Mouse (Mus musculus) heart, embryonic 15.5 days (tissue): ENCODE measurements around the gene Lmtk3. TPM values are rescaled to one million over a fixed set of nuclear protein-coding genes. Genes with fewer than 3 reads are reported as not detected.

ENCODE experiments used
- ATAC-seq: fragments of 200-750 bp; cut with Nextera tagmentation; replicated peaks from 2 replicates; pipeline ENCODE4 v1.8.0; 2017; ENCODE audit warnings: low read depth, moderate TSS enrichment; ENCODE audit not compliant: insufficient number of reproducible peaks, insufficient read depth, low FRiP score
- H3K27ac ChIP-seq: fragments of 300-500 bp; sonication (generic); 2 replicates; pipeline ENCODE4 v1.5.1; 2015; ENCODE audit warnings: mild to moderate bottlenecking, inconsistent platforms
- H3K27me3 ChIP-seq: fragments of 300-500 bp; sonication (generic); 2 replicates; pipeline ENCODE4 v1.6.1; 2015; ENCODE audit warnings: inconsistent platforms
- H3K36me3 ChIP-seq: fragments of 300-500 bp; sonication (generic); 2 replicates; pipeline ENCODE4 v1.6.1; 2015; ENCODE audit warnings: mild to moderate bottlenecking, inconsistent platforms
- H3K4me1 ChIP-seq: fragments of 300-500 bp; sonication (generic); replicated peaks from 2 replicates; pipeline ENCODE4 v1.6.1; 2015; ENCODE audit warnings: inconsistent platforms
- H3K4me2 ChIP-seq: fragments of 300-500 bp; sonication (generic); 2 replicates; pipeline ENCODE4 v1.6.1; 2015; ENCODE audit warnings: inconsistent platforms, mild to moderate bottlenecking, moderate library complexity
- H3K4me3 ChIP-seq: fragments of 300-500 bp; sonication (generic); 2 replicates; pipeline ENCODE4 v1.5.1; 2015; ENCODE audit warnings: mild to moderate bottlenecking, inconsistent platforms
- H3K9ac ChIP-seq: fragments of 300-500 bp; sonication (generic); 2 replicates; pipeline ENCODE4 v1.6.1; 2015; ENCODE audit warnings: mild to moderate bottlenecking, inconsistent platforms
- H3K9me3 ChIP-seq: fragments of 300-500 bp; sonication (generic); replicated peaks from 2 replicates; pipeline ENCODE4 v1.6.1; 2016; ENCODE audit warnings: inconsistent platforms
- WGBS: fragments of 180-500 bp; shearing (Covaris S2); methylation state at CpG from one replicate; pipeline ENCODE4 v1.1.7; 2015; ENCODE audit warnings: mixed read lengths; 5-methylcytosine and 5-hydroxymethylcytosine counted together
- polyA plus RNA-seq: library from polyadenylated mRNA; unstranded; fragments of >200 nt; fragmentation: Nextera tagmentation; extraction: Ambion mirVana; gene quantifications from 2 replicates; pipeline ENCODE4 v1.2.1, GENCODE M21; 2015

Gene Lmtk3
- polyA plus RNA-seq = 0.53 TPM in 1 of 2 replicates, not detected in the other

DNA sequence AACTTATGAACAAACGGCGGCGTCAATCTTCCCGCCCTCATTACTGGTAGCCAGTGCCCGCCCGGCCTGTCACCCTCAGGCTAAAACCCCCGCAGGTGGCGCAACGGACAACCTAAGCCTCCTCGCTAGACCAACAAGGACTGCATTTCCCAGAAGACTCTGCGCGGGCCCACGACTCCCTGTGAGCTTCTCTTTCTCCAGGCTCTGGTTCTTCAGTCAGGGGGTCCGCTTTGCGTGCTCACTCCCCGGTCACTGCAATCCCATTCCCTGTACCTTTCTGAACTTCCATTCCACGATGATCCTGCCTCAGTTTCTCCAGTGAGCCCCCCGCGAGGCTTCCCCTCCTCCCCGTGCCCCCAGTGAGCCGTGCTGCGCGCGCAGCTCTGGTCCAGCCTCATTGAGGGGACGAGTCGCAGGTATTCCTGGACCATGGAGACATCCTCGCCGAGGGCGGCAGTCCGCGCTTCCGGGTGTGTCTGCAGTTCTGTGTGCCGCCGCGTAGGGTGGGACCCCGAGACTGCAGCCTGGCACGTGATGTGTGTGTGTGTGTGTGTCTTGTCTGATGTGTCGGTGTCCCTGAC, at the start of gene Lmtk3:
Lmtk3 (plus strand) TSS at position 228 of the 581 bp plus-strand sequence.
- Histone ChIP-seq H3K4me1 (peaks cover 33% of the 10 kb centered on the region), H3K4me3 (peak within 1 kb of the TSS; percentile 68), H3K27ac (no peak within 1 kb of the TSS), H3K9me3 (no peaks in the 10 kb centered on the region), H3K4me2 (peak within 1 kb of the TSS; percentile 88), H3K27me3 (peaks cover 69% of the 10 kb centered on the region), H3K36me3 (no peaks in the 10 kb centered on the region), H3K9ac (peak within 1 kb of the TSS; percentile 59)
- under 1% methylated on average over 38 of the region's 38 CpGs for WGBS
- ATAC-seq = peak; percentile 28; the same call in 1 of the 2 replicates

- Histone ChIP-seq H3K4me2 (no peak overlapping the region), H3K36me3 (no peaks in the 10 kb centered on the region), H3K4me1 (0 out of 2 replicates have a peak, but pooled peaks cover 4% of the 10 kb centered on the region), H3K4me3 (no peak overlapping the region), H3K27ac (no peak overlapping the region), H3K9me3 (no peaks in the 10 kb centered on the region), H3K9ac (no peak overlapping the region), H3K27me3 (no peaks in the 10 kb centered on the region)
- ATAC-seq = peak; percentile 82; the same call in 1 of the 2 replicates
- 8% methylated on average over 9 of the region's 9 CpGs for WGBS
These were observed 44.3 kb upstream of the Lmtk3 start for GRCm38 (mm10) chr7:45739162-45739763.

- no peaks in the 10 kb centered on the region for H3K27me3 ChIP-seq
- WGBS = 68% methylated on average over 10 of the region's 10 CpGs
- no peak for ATAC-seq
- H3K9ac ChIP-seq = no peak overlapping the region
- H3K9me3 ChIP-seq = no peaks in the 10 kb centered on the region
- H3K4me3 ChIP-seq = no peak overlapping the region
- H3K27ac ChIP-seq = no peak overlapping the region
- H3K4me1 ChIP-seq = 0 out of 2 replicates have a peak, but pooled peaks cover 4% of the 10 kb centered on the region
- no peak overlapping the region for H3K4me2 ChIP-seq
- no peaks in the 10 kb centered on the region for H3K36me3 ChIP-seq
These were observed 43.7 kb upstream of the Lmtk3 start for GRCm38 (mm10) chr7:45739820-45740219.

GRCm38 (mm10) chr7:45741308-45741707, 42.2 kb upstream of the Lmtk3 start:
- Histone ChIP-seq H3K27me3 (no peaks in the 10 kb centered on the region), H3K27ac (no peak overlapping the region), H3K9ac (no peak overlapping the region), H3K4me2 (peak overlapping the region; percentile 53; the same call in 1 of the 2 replicates), H3K4me1 (0 out of 2 replicates have a peak, but pooled peaks cover 4% of the 10 kb centered on the region), H3K9me3 (no peaks in the 10 kb centered on the region), H3K36me3 (no peaks in the 10 kb centered on the region), H3K4me3 (no peak overlapping the region)
- ATAC-seq = no peak
- 75% methylated on average over 12 of the region's 12 CpGs for WGBS

GRCm38 (mm10) chr7:45741777-45742176, 41.8 kb upstream of the Lmtk3 start:
- Histone ChIP-seq H3K4me1 (0 out of 2 replicates have a peak, but pooled peaks cover 4% of the 10 kb centered on the region), H3K9ac (peak overlapping the region; percentile 1; the same call in 1 of the 2 replicates), H3K9me3 (no peaks in the 10 kb centered on the region), H3K36me3 (no peaks in the 10 kb centered on the region), H3K27me3 (no peaks in the 10 kb centered on the region), H3K4me3 (peak overlapping the region; percentile 31), H3K27ac (no peak overlapping the region), H3K4me2 (peak overlapping the region; percentile 53)
- no peak; the same call in 1 of the 2 replicates for ATAC-seq
- 30% methylated on average over 11 of the region's 11 CpGs for WGBS

- H3K36me3 ChIP-seq = no peaks in the 10 kb centered on the region
- H3K27ac ChIP-seq = no peak overlapping the region
- 34% methylated on average over 19 of the region's 19 CpGs for WGBS
- H3K27me3 ChIP-seq = no peaks in the 10 kb centered on the region
- H3K9me3 ChIP-seq = no peaks in the 10 kb centered on the region
- peak overlapping the region; percentile 31 for H3K4me3 ChIP-seq
- no peak for ATAC-seq
- H3K4me2 ChIP-seq = peak overlapping the region; percentile 53
- H3K9ac ChIP-seq = peak overlapping the region; percentile 1; the same call in 1 of the 2 replicates
- H3K4me1 ChIP-seq = 0 out of 2 replicates have a peak, but pooled peaks cover 4% of the 10 kb centered on the region
These were observed 41.2 kb upstream of the Lmtk3 start for GRCm38 (mm10) chr7:45742338-45742737.

DNA sequence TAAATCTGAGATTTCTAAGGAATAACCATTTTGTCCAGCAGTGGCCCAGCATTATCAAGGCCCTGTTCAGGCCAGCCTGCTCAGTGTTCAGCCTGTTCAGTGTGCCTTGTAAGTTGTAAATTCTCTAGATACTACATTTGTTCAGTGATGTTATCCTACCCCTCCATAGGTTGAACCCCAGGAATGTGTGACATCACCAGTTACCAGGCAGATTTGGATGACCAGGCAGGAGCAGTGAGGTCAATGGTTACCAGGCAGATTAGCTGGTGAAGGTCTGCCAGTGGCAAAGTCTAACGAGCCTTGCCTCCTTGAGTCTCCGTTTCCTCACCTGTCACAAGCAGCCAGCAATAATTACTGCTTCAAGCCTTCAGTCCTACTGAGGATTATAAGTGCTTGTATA, 39.2 kb upstream of the Lmtk3 start:
- Histone ChIP-seq H3K27ac (no peak overlapping the region), H3K4me1 (peaks cover 16% of the 10 kb centered on the region), H3K9ac (no peak overlapping the region), H3K4me2 (no peak overlapping the region), H3K9me3 (no peaks in the 10 kb centered on the region), H3K4me3 (no peak overlapping the region), H3K27me3 (no peaks in the 10 kb centered on the region), H3K36me3 (no peaks in the 10 kb centered on the region)
- no peak for ATAC-seq
- WGBS = 32% methylated on average over 2 of the region's 2 CpGs

GRCm38 (mm10) chr7:45746518-45746917, 37.0 kb upstream of the Lmtk3 start:
- Histone ChIP-seq H3K27ac (no peak overlapping the region), H3K4me2 (no peak overlapping the region), H3K9me3 (no peaks in the 10 kb centered on the region), H3K9ac (no peak overlapping the region), H3K4me1 (peaks cover 20% of the 10 kb centered on the region), H3K4me3 (no peak overlapping the region), H3K36me3 (no peaks in the 10 kb centered on the region), H3K27me3 (no peaks in the 10 kb centered on the region)
- no peak for ATAC-seq
- WGBS = 55% methylated on average over 6 of the region's 6 CpGs

- Histone ChIP-seq H3K4me1 (peaks cover 17% of the 10 kb centered on the region), H3K36me3 (no peaks in the 10 kb centered on the region), H3K27ac (no peak overlapping the region), H3K4me3 (no peak overlapping the region), H3K4me2 (no peak overlapping the region), H3K9me3 (no peaks in the 10 kb centered on the region), H3K27me3 (no peaks in the 10 kb centered on the region), H3K9ac (no peak overlapping the region)
- 0 out of 2 replicates have a peak, but pooled peaks have one; percentile 11 for ATAC-seq
- 87% methylated on average over 5 of the region's 5 CpGs for WGBS
These were observed 36.1 kb upstream of the Lmtk3 start for GRCm38 (mm10) chr7:45747450-45747849.

DNA sequence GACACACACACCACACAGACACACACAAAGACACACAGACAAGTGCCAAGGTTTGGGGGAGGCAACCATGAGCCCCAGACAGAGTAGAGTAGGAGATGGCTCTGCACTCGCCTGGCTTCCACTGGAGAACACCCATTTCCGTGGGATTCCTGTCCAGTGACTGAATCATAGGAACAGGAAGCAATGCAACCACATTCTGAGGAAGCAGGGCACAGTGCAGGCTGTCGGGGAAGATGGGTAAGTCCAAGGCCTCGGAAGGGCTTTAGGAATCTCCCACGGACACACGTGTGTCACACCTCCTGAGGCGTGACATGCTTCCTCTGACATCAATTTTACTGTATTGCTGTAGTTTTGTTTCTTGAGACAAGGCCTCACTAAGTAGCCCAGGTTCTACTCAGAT, 35.4 kb upstream of the Lmtk3 start:
- H3K27ac ChIP-seq = no peak overlapping the region
- no peak overlapping the region for H3K4me2 ChIP-seq
- H3K36me3 ChIP-seq = no peaks in the 10 kb centered on the region
- H3K9me3 ChIP-seq = no peaks in the 10 kb centered on the region
- H3K9ac ChIP-seq = no peak overlapping the region
- H3K4me1 ChIP-seq = peaks cover 17% of the 10 kb centered on the region
- ATAC-seq = no peak
- no peak overlapping the region for H3K4me3 ChIP-seq
- no peaks in the 10 kb centered on the region for H3K27me3 ChIP-seq
- 71% methylated on average over 7 of the region's 7 CpGs for WGBS

DNA sequence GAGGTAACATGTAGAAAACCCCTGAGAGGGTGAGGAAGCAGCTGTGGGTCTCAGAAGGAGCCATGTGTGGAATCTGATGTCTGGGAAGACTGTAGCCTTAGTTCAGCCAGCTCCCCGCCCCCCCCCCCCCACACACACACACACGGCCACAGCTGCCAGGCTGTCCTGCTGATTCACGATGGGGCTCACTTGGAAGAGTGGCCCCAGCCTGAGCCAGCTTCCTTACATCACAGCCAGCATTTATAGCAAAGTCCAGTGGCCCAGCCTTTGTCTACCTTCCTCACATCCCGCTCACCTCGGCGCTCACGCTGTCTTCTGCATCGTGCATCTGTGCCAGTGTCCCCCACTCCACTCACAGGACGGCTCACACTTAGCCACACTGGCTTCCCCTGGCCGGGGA, 34.1 kb upstream of the Lmtk3 start:
- WGBS = 35% methylated on average over 10 of the region's 10 CpGs
- H3K4me3 ChIP-seq = no peak overlapping the region
- no peak overlapping the region for H3K4me2 ChIP-seq
- peaks cover 17% of the 10 kb centered on the region for H3K4me1 ChIP-seq
- no peaks in the 10 kb centered on the region for H3K9me3 ChIP-seq
- no peaks in the 10 kb centered on the region for H3K36me3 ChIP-seq
- ATAC-seq = no peak; the same call in 1 of the 2 replicates
- no peak overlapping the region for H3K27ac ChIP-seq
- H3K9ac ChIP-seq = no peak overlapping the region
- no peaks in the 10 kb centered on the region for H3K27me3 ChIP-seq
